Mouse (Mus musculus): Measurements from ENCODE around the gene B3gnt6. TPM values are rescaled to one million over a fixed set of nuclear protein-coding genes. Genes with fewer than 3 reads are reported as not detected.

B3gnt6 gene
- polyA plus RNA-seq (2014; fragmentation: Illumina TruSeq; extraction: RNeasy Lipid Tissue Mini Kit (QIAGEN cat#74804); ENCODE audit: low read depth, low replicate concordance): not detected

DNA sequence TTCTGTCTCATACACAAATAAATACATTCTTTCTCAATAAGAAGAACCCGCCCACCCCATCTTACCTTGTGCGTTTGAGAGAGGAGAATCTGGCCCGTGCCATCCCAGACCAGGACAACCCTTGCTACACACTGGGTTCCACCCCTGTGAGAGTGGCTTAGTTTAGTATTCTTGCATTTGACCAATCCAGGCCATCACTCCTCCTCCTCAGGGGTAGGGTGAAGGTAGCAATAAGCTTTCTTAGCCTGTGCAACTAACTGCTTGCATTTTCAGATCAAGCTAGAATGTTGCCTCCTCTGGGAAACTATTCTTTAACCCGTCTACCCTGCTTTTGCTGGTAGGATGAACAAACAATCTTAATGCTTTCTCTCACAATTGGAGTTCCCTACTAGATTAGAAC lies at the start of gene B3gnt6:
TSS of gene B3gnt6 (minus strand) at position 101 of the 400 bp plus-strand sequence.

DNA sequence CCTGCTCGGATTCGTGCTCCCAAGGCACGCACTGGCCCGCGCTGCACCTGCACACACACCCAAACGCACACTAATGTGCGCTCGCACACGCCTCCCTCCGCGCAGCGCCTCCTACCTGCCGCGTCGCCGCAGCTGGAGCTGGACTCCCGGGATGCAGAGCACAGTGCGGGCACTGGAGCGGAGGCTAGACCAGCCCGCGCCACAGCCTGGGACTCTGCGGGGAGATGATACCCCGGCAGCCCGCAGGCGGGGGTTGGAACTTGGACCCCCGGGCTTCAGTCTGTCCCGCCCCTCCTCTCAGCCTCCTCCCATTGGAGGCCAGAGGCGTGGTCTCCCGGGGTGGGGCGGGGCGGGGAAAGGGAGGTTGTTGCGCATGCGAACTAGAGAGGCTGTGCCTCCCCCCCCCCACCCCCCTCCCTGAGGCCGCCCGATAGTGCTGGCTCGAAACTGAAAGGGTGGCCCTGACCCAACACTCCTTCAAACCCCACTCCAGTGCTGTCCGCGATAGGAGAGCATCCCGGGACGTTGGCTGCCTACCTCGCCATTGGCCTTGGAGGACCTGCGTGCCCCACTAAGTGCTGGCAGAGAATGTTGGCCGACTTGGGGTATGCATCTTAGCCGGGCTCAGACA lies 21.2 kb downstream of the B3gnt6 start, which contains the start of gene Capn5:
TSS of gene Capn5 (minus strand) at position 346 of the 631 bp plus-strand sequence.

DNA sequence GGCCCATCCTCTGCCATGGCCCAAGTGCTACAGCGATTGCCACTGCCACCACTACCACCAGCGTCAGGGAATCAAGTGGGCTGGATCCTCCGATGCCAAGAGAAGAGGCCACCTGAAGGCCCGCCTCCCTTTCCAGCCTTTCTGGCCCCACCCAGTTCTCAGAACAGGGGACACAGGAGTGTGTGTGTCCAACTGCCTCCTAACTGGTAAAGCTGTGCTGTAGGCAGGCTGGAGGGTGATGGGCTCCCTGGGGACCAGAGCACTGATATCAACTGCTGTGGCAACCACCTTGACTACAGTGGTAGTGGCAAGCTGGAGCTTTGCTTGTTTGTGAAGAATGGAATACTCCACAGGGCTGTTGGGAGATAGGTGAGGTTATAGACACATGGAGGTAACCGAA lies 53.9 kb downstream of the B3gnt6 start, which contains the start of gene Omp:
TSS of gene Omp (minus strand) at position 101 of the 400 bp plus-strand sequence.

Other genes with a start within 250 kb of the B3gnt6 start
- 2.5 TPM for gene Myo7a, start 80.0 kb downstream of the B3gnt6 start, polyA plus RNA-seq (2014; fragmentation: Illumina TruSeq; extraction: RNeasy Lipid Tissue Mini Kit (QIAGEN cat#74804); ENCODE audit: low read depth, low replicate concordance)
- gene Omp, start 54.0 kb downstream of the B3gnt6 start, polyA plus RNA-seq (2014; fragmentation: Illumina TruSeq; extraction: RNeasy Lipid Tissue Mini Kit (QIAGEN cat#74804); ENCODE audit: low read depth, low replicate concordance): not detected
- gene Capn5, start 21.2 kb downstream of the B3gnt6 start, polyA plus RNA-seq (2014; fragmentation: Illumina TruSeq; extraction: RNeasy Lipid Tissue Mini Kit (QIAGEN cat#74804); ENCODE audit: low read depth, low replicate concordance): 1.0 TPM
- 49.6 TPM for gene Acer3, start 121.7 kb upstream of the B3gnt6 start, polyA plus RNA-seq (2014; fragmentation: Illumina TruSeq; extraction: RNeasy Lipid Tissue Mini Kit (QIAGEN cat#74804); ENCODE audit: low read depth, low replicate concordance)
- 0.32 TPM for gene Tsku, start 161.8 kb upstream of the B3gnt6 start, polyA plus RNA-seq (2014; fragmentation: Illumina TruSeq; extraction: RNeasy Lipid Tissue Mini Kit (QIAGEN cat#74804); ENCODE audit: low read depth, low replicate concordance)
- gene Gucy2d, start 240.9 kb upstream of the B3gnt6 start, polyA plus RNA-seq (2014; fragmentation: Illumina TruSeq; extraction: RNeasy Lipid Tissue Mini Kit (QIAGEN cat#74804); ENCODE audit: low read depth, low replicate concordance): not detected

Data from kidney, adult 10 weeks (tissue).